Mouse (Mus musculus): ENCODE results near the gene Flrt1. TPM values are rescaled to one million over a fixed set of nuclear protein-coding genes. Genes with fewer than 3 reads are reported as not detected.

Gene Flrt1
- polyA plus RNA-seq, 1 experiment from 2014 or later: 5.4 TPM

DNA sequence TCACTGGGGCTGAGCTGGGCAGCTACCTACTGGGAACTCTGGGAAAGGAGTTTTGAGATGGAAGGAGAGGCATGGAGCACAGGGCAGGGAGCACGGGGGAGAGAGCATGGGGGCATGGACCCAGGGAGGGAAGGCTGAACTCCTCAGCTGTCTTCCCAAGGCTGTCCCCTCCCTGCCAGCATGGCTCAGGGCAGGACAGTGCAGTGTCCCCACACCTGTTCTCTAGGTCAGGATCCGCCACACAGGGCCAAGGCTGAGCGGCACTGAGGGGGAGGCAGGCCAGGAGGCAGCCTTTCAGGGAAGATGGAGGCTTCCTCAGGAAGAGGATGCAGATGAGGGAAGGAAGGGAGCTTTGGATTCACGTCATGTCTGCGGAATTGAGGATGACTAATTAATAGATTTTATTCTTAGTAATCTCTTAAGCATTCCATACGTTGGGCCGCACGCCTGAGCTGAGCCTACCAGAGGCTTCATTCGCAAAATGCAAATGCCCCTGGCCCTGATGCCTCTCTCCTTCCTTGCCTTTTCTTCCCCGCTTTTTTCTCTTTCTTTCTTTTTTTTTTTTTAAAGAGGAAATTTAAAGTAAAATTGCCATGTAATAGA, 14.0 kb downstream of the Flrt1 start:
- no peak overlapping the region for H3K27ac ChIP-seq (ENCODE audit: low read length)

DNA sequence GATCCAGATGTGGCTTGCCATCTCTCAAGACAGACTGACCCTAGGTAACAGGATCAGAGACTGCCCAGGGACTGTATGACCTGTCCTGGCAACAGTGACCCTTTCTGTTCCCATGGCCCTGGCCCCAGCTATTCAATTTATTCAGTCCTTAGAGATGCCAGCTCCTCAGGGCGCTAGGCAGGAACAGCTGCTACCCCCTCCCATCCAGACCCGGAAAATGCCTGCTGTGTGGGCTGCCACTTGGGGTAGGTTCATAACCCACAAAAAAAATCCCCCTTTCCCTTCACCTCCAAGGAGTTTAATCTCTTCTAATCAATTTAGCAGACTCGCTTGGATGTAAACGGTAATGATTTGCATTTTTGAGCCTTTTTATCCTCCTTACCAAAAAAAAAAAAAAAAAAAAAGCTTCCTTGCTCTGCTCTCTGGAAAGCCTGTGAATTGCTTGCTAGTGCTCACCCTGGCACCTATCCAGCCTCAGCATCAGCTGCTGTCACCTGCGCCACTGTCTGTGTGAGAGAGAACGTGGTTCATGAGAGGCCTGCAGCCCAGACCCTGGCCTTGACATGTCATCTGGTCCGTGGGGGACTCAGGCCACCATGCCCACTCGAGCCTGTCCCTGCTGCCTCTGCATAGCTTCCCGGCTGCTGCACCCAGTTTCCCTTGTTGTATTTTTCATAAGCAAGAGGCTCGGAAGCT, 15.0 kb downstream of the Flrt1 start:
- peak overlapping the region; percentile 23; the same call in 1 of the 2 replicates for H3K27ac ChIP-seq (ENCODE audit: low read length)
- ATAC-seq (ENCODE audit: low FRiP score, low TSS enrichment): no peak
- peaks cover 15% of the 10 kb centered on the region for H3K27me3 ChIP-seq (ENCODE audit: insufficient read depth, low read length)

More for the DNA sequence above, 14.0 kb downstream of the Flrt1 start:
- Histone ChIP-seq H3K36me3 (ENCODE audit: insufficient read depth, low read length) (no peaks in the 10 kb centered on the region), H3K4me3 (ENCODE audit: low read length) (no peak overlapping the region), H3K4me1 (ENCODE audit: insufficient read depth, low read length) (peaks cover 19% of the 10 kb centered on the region), H3K27me3 (ENCODE audit: insufficient read depth, low read length) (peaks cover 8% of the 10 kb centered on the region; the same call in 1 of the 2 replicates), H3K9ac (replicated peaks; ENCODE audit: low read length) (no peak overlapping the region), H3K9me3 (ENCODE audit: low read length) (no peaks in the 10 kb centered on the region), H3K4me2 (replicated peaks; ENCODE audit: low read depth, low read length) (no peak overlapping the region)
- 0 out of 2 replicates have a peak, but pooled peaks have one; percentile 44 for ATAC-seq (ENCODE audit: low FRiP score, low TSS enrichment)
- WGBS: 73% methylated on average over 10 of the region's 10 CpGs

DNA sequence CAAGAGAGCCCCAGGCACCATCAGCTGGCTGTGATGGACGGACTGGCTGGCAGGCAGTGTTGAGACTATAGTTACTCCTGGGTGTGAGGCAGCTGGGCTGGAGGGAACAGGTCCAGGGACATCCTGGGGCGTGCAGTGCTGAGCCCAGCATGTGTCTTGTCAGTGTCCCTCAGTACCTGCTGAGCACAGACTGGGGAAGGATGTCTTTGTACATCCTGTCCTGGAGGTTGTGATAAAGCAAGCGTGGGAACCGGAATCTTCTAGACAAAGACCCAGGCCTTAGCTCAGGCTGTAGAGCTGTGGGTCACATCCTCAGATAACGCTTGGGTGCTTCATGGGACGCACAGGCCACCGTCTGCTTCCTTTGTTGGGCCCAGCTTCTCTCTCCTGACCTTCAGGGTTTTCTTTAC, 15.7 kb downstream of the Flrt1 start:
- H3K4me1 ChIP-seq (ENCODE audit: insufficient read depth, low read length): peaks cover 22% of the 10 kb centered on the region
- 0 out of 2 replicates have a peak, but pooled peaks have one; percentile 10 for ATAC-seq (ENCODE audit: low FRiP score, low TSS enrichment)
- H3K27me3 ChIP-seq (ENCODE audit: insufficient read depth, low read length): peaks cover 14% of the 10 kb centered on the region
- H3K4me3 ChIP-seq (ENCODE audit: low read length): no peak overlapping the region
- no peak overlapping the region for H3K4me2 ChIP-seq (replicated peaks; ENCODE audit: low read depth, low read length)
- no peaks in the 10 kb centered on the region for H3K9me3 ChIP-seq (ENCODE audit: low read length)
- H3K27ac ChIP-seq (ENCODE audit: low read length): no peak overlapping the region
- WGBS: 67% methylated on average over 7 of the region's 7 CpGs
- H3K9ac ChIP-seq (replicated peaks; ENCODE audit: low read length): no peak overlapping the region
- H3K36me3 ChIP-seq (ENCODE audit: insufficient read depth, low read length): no peaks in the 10 kb centered on the region

More for the DNA sequence above, 15.0 kb downstream of the Flrt1 start:
- Histone ChIP-seq H3K4me1 (ENCODE audit: insufficient read depth, low read length) (peaks cover 19% of the 10 kb centered on the region), H3K4me2 (replicated peaks; ENCODE audit: low read depth, low read length) (no peak overlapping the region), H3K4me3 (ENCODE audit: low read length) (no peak overlapping the region), H3K36me3 (ENCODE audit: insufficient read depth, low read length) (no peaks in the 10 kb centered on the region), H3K9ac (replicated peaks; ENCODE audit: low read length) (no peak overlapping the region), H3K9me3 (ENCODE audit: low read length) (no peaks in the 10 kb centered on the region)
- WGBS: 40% methylated on average over 10 of the region's 10 CpGs

DNA sequence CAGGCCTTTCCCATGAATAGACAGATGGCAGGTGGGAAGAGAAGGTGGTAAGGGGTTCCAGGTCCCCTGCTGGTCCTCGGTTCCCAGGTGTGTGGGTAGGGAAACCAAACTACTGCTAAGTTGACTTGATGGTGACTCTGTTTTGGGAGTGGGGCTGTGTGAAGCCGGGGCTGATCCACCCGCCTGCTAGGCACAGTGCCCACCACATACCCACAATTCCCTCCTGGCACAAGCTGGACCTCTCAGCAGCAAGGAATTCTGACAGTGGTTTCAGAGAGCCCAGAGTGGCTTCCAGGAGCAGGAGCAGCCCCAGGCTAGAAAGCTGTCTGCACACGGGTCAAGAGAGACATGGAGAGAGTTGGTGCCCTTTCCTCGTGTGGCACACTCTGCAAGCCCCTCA, 16.5 kb downstream of the Flrt1 start:
- Histone ChIP-seq H3K27me3 (ENCODE audit: insufficient read depth, low read length) (peaks cover 18% of the 10 kb centered on the region), H3K4me2 (replicated peaks; ENCODE audit: low read depth, low read length) (no peak overlapping the region)
- 75% methylated on average over 5 of the region's 5 CpGs for WGBS

DNA sequence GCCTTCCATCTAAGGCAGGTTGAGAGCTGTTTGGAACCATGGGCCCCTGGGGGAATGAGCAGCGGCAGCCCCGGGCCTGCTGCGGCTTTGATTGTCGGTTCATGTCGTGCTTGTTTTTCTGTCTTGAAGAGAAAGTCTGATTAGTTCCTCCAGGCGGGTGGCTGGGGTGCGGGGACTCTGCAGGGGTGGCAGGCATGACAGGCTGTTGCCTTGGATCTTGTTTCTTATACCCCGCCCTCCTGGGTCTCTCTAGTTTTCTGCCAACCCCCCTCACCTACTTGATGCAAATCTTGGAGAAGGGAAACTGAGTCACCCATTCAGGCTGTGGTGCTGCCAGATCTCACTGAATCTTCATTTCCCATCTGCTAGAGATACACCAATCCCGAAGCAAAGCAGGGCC, 17.0 kb downstream of the Flrt1 start:
- H3K9me3 ChIP-seq (ENCODE audit: low read length): no peaks in the 10 kb centered on the region
- WGBS: 30% methylated on average over 9 of the region's 9 CpGs
- no peak overlapping the region for H3K9ac ChIP-seq (replicated peaks; ENCODE audit: low read length)
- H3K27me3 ChIP-seq (ENCODE audit: insufficient read depth, low read length): peaks cover 21% of the 10 kb centered on the region
- peaks cover 24% of the 10 kb centered on the region for H3K4me1 ChIP-seq (ENCODE audit: insufficient read depth, low read length)
- no peak for ATAC-seq (ENCODE audit: low FRiP score, low TSS enrichment)
- no peaks in the 10 kb centered on the region for H3K36me3 ChIP-seq (ENCODE audit: insufficient read depth, low read length)
- no peak overlapping the region for H3K4me2 ChIP-seq (replicated peaks; ENCODE audit: low read depth, low read length)
- no peak overlapping the region for H3K4me3 ChIP-seq (ENCODE audit: low read length)
- H3K27ac ChIP-seq (ENCODE audit: low read length): no peak overlapping the region

More for the DNA sequence above, 16.5 kb downstream of the Flrt1 start:
- H3K9ac ChIP-seq (replicated peaks; ENCODE audit: low read length): no peak overlapping the region
- H3K36me3 ChIP-seq (ENCODE audit: insufficient read depth, low read length): no peaks in the 10 kb centered on the region
- no peak overlapping the region for H3K27ac ChIP-seq (ENCODE audit: low read length)
- peaks cover 26% of the 10 kb centered on the region for H3K4me1 ChIP-seq (ENCODE audit: insufficient read depth, low read length)
- ATAC-seq (ENCODE audit: low FRiP score, low TSS enrichment): no peak
- H3K9me3 ChIP-seq (ENCODE audit: low read length): no peaks in the 10 kb centered on the region
- no peak overlapping the region for H3K4me3 ChIP-seq (ENCODE audit: low read length)

DNA sequence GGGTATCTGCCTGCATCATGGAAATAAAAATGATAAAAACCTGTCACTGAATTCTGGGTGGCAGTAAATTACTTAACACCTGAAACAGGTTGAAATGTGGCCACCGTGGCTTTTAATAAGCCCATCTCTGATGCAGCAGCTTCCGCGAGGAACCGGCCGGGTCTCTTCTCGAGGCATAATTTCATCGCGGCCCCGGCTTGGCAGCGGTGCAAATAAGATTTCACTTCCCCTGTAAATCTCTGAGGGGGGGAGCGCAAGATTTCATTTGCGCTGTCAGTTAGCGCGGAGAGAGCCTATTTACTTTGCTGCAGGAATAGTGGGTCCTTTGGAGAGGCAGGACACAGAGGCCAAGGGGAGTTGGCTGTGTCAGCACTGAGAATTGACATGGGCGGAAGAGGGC, 20.8 kb downstream of the Flrt1 start:
- 23% methylated on average over 15 of the region's 15 CpGs for WGBS
- Histone ChIP-seq H3K9me3 (ENCODE audit: low read length) (no peaks in the 10 kb centered on the region), H3K9ac (replicated peaks; ENCODE audit: low read length) (no peak overlapping the region), H3K27me3 (ENCODE audit: insufficient read depth, low read length) (peaks cover 28% of the 10 kb centered on the region), H3K4me2 (replicated peaks; ENCODE audit: low read depth, low read length) (no peak overlapping the region), H3K27ac (ENCODE audit: low read length) (no peak overlapping the region), H3K4me1 (ENCODE audit: insufficient read depth, low read length) (peaks cover 21% of the 10 kb centered on the region), H3K4me3 (ENCODE audit: low read length) (no peak overlapping the region), H3K36me3 (ENCODE audit: insufficient read depth, low read length) (no peaks in the 10 kb centered on the region)
- no peak for ATAC-seq (ENCODE audit: low FRiP score, low TSS enrichment)

DNA sequence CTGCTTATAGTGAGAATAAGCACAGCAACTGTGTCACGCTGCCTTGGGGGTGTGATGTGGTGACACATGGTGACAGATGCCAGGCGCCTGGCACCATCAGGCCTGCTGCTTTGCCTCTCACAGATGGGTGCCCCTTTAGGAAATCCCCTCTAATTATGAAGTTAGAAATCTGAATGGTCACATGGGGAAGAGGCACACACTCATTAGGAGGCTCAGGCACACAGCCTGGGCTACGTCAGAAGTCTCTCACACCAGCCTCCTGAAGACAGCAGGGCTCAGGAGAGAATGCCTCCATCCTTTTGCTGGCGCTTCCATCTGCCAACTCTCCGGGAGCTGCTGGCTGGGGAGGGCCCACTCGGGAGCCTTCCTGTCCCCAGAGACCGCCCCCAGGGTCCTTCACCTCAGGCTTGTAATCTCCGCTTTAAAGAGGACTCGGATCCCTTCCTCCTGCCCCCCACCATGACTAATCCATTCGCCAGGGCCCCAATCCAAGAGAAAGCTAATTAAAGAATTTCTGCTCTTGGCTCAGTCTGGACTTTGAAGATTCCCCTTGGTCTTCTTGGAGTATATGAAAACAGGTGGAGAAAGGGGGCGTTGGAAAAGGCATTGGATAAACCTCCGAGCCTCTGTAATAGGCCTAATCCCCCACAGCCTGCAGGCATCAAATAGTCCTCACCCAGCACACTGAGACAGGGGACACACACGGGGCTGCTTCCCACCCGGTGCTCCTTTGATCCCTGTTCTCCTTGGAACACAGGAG, 22.3 kb downstream of the Flrt1 start:
- Histone ChIP-seq H3K4me3 (ENCODE audit: low read length) (no peak overlapping the region), H3K27ac (ENCODE audit: low read length) (no peak overlapping the region), H3K36me3 (ENCODE audit: insufficient read depth, low read length) (no peaks in the 10 kb centered on the region), H3K9ac (replicated peaks; ENCODE audit: low read length) (no peak overlapping the region), H3K4me1 (ENCODE audit: insufficient read depth, low read length) (peaks cover 28% of the 10 kb centered on the region), H3K4me2 (replicated peaks; ENCODE audit: low read depth, low read length) (no peak overlapping the region), H3K27me3 (ENCODE audit: insufficient read depth, low read length) (peaks cover 26% of the 10 kb centered on the region), H3K9me3 (ENCODE audit: low read length) (no peaks in the 10 kb centered on the region)
- no peak for ATAC-seq (ENCODE audit: low FRiP score, low TSS enrichment)
- WGBS: 61% methylated on average over 14 of the region's 14 CpGs

DNA sequence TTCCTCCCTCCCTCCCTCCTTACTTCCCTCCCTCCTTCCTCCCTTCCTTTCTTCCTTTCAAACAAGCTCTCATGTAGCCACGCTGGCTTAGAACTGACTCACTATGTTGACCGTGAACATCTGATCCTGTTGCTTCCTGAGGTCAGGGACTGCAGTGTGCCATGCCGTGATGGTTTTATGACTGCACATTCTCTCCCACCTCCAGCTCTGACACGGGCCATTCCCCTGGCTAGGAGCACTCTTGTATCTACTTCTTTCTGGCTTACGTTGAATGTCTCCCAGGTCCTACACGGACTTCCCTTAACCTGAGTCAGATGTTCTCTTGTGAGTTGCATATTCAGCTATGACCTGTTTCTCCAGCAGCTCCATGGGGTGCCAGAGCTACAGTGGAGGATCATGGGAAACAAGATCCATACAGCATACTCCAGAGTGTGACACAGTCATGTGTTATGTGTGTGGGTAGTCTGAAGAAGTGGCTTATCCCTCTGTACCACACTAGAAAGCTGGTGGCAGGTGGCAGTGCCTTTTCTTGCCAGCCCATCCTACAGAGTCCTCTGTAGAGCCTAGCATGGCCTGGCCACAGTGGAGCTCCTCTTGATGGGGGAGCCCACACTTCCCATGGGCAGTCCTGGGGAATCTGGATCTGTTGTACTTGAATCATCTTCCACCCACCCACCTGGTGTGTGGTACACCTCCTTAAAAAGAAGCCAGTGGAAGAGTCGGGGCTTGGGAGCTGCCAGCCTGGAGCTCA, 23.8 kb downstream of the Flrt1 start:
- Histone ChIP-seq H3K27me3 (ENCODE audit: insufficient read depth, low read length) (peaks cover 24% of the 10 kb centered on the region), H3K4me2 (replicated peaks; ENCODE audit: low read depth, low read length) (no peak overlapping the region), H3K4me1 (ENCODE audit: insufficient read depth, low read length) (peaks cover 39% of the 10 kb centered on the region), H3K27ac (ENCODE audit: low read length) (0 out of 2 replicates have a peak overlapping the region, but pooled peaks have one; percentile 5), H3K9me3 (ENCODE audit: low read length) (no peaks in the 10 kb centered on the region), H3K4me3 (ENCODE audit: low read length) (no peak overlapping the region), H3K9ac (replicated peaks; ENCODE audit: low read length) (no peak overlapping the region), H3K36me3 (ENCODE audit: insufficient read depth, low read length) (no peaks in the 10 kb centered on the region)
- peak; percentile 50 for ATAC-seq (ENCODE audit: low FRiP score, low TSS enrichment)
- WGBS: 28% methylated on average over 7 of the region's 7 CpGs

DNA sequence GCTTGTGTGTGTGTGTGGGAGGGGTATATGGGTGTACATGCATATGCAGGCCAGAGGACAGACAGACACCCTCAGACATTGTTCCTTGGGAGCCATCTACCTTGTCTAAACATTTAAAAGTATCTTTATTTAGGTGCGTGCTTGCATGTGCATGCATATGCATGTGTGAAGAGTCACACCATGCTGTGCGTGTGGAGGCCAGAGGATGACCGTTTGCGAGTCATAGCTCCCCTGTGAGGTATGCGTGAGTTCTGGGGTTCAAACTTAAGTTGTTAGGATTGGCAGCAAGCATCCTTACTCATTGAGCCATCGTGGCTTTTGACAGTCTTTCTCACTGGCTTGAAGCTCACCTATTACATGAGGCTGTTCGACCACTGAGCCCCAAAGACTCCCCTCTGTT, 27.3 kb downstream of the Flrt1 start:
- Histone ChIP-seq H3K27ac (ENCODE audit: low read length) (no peak overlapping the region), H3K4me2 (replicated peaks; ENCODE audit: low read depth, low read length) (no peak overlapping the region), H3K9me3 (ENCODE audit: low read length) (no peaks in the 10 kb centered on the region), H3K9ac (replicated peaks; ENCODE audit: low read length) (no peak overlapping the region), H3K4me3 (ENCODE audit: low read length) (no peak overlapping the region), H3K36me3 (ENCODE audit: insufficient read depth, low read length) (no peaks in the 10 kb centered on the region), H3K27me3 (ENCODE audit: insufficient read depth, low read length) (0 out of 2 replicates have a peak, but pooled peaks cover 8% of the 10 kb centered on the region), H3K4me1 (ENCODE audit: insufficient read depth, low read length) (peaks cover 30% of the 10 kb centered on the region)
- ATAC-seq (ENCODE audit: low FRiP score, low TSS enrichment): no peak
- 87% methylated on average over 7 of the region's 7 CpGs for WGBS
